Mouse (Mus musculus) thymus, postnatal 4 days (tissue): ENCODE data around the gene Tdg.
"Not testable (repeated sequence)": the region's sequence is repeated elsewhere in the genome, so short reads cannot be mapped to it uniquely, and the experiment has no call there.

Source experiments
- DNase-seq: peaks from one replicate; pipeline ENCODE4 v3.0.0; 2021

Tdg gene

DNA sequence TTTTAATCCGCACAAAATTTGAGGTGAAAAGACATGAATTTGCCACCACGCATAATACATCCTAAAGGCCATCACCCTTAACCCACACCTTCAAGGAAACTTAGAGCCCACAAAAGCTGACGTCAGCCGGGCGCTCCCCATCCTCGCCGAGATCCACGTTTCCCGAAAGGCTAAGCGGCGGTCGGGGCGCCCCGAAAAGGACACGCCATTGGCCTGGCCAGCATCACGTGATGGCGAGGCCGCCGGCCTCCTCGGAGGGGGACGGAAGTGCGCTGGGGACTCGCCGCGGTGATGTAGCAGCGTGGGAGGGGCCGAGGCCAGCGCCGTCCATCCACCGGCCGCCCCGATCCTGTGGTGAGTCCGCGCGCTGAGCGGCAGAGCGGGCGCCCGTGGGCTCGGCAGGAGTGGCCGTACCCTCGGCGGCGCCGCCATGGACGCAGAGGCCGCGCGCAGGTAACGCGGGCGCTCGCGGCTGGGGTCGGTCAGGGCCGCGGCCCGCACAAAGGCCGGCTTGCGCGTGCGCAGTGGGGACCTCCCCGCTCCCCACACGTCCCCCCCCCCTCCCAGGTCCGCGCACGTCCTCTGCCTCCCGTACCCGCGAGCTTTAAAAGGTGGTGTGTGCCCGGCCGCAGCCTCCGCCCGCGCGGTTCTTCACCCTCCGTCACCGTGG is at the start of gene Tdg:
TSS of gene Tdg (plus strand) at position 243 of the 670 bp plus-strand sequence.
- DNase-seq: peak; percentile 89

DNA sequence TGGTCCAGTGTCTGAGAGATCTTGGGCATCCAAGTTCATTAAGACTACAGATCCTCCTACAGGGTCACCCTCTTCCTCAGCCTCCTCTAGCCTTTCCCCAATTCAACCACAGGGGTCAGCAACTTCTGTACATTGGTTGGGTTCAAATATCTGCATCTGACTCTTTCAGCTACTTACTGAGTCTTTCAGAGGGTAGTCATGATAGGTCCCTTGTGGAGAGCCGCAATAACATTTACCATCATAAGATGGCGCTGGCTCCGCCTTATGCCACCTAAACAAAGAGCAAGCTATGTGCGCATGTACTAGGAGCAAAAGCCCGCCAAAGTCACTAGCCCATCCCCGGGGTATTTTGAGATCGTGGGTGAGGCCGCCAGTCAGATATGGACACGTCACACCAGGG is 40.0 kb upstream of the Tdg start:
- not testable (repeated sequence) for DNase-seq

DNA sequence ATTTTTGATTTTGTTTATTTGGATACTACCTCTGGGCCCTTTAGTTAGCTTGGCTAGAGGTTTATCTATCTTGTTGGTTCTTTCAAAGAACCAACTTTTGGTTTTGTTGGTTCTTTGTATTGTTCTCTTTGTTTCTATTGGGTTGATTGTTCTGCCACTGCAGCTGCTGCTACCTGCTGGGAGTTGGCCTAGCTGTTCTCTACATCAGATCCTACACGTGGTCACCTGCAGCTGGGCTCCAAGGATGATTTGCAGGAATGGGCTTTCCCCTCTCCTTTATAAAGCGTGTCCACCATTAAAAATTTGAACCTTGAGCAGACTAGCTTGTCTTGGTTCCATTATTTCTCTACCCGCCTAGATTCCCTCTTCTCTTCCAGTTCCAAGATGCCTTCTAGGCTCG is 35.2 kb upstream of the Tdg start:
- not testable (repeated sequence) for DNase-seq

DNA sequence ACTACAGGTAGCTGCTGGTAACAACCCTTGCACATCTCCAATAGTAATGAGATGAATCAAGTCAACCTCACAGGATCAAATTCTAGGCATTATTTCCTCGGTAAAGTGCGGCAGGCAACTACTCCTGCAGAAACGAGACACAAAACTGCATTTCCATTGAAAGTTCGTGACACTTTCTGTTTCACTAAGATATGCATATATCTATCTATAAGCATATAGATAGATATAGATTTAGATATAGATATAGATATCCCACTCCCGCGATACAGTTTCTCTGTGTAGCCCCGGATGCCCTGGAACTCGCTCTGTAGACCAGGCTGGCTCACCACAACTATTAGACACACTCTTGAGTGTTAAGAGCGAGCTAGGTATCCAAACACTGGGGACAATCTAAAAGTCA is 7.4 kb upstream of the Tdg start:
- no peak for DNase-seq

DNA sequence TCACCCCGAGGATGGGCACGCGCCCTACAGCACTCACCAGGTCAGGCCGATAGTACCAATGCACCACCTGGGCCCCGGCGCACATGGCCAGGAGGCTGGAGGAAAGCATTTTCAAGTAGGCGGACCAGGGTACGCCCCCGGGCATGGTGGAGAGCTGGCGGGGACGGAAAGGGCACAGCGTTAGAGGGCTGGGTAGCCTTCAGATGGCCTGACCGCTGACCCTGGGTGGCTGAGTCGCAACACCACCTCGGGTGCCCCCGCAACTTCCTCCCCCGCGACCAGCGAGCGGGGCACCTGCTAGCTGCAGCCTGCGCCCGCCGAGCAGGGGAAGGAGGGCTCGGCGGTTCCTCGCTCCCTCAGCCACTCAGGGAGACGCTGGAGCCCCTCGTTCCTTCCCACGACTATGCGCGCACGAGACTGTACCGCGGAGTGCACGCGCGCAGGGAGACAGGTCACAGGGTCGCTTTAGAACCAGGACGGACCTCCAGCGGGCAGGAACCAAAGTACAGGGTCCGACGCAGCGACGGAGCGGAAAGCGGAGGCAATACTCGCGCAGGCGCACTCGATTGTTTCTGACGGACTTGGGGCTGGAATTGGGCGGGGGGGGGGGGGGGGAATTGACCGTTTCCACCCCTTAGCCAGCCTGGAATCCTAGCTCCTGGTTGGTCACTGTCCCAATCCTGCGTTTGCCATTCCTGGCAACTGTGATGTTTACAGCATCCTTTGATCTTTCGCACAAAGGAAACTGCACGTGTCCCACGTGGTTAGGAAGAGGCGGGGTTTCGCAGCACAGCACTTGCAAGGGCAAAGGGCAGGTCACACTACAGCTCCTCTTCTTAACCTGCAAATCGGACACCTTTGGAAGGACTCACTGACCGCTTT is 6.7 kb upstream of the Tdg start, which contains the start of gene 1190007I07Rik:
TSS of gene 1190007I07Rik (minus strand) at position 558 of the 882 bp plus-strand sequence.
- DNase-seq: peak; percentile 94

DNA sequence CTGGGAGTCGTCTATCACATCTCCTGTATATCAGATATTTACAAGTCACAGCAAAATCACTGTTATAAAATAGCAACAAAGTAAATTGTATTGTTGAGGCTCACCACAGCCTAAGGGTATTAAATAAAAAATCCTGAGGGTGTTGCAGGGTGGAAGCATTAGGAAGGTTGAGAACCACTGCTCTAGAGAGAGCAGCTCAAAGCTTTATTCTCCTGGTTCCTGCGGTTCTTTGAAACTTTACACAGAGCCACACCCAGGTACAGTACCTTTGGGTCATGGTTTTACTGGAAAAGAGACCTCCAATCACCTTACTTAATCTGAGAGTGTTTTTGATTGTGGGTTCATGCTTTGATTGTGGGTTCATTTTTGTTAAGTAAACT is 6.1 kb upstream of the Tdg start:
- not testable (repeated sequence) for DNase-seq

DNA sequence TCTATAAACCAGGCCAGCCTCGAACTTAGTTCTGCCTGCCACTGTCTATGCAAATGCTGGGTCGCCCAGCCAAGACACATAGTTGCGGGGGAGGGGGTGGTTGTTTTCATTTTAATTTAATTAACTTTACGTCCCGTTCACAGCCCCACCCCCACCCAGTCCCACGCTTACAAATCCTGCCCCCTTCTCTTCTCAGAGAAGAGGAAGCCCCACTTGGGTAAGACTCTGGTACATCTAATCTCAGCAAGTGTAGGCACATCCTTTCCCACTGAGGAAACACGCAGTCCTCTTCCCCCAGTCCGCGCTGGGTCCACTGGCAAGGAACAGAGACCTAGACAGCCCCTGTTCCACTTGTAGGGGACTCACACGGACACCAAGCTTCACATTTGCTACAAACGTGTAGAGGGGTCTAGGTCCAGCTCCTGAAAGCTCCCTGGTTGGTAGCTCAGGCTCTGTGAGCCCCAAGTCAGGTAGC is 480 bp upstream of the Tdg start:
- DNase-seq: peak; percentile 47

DNA sequence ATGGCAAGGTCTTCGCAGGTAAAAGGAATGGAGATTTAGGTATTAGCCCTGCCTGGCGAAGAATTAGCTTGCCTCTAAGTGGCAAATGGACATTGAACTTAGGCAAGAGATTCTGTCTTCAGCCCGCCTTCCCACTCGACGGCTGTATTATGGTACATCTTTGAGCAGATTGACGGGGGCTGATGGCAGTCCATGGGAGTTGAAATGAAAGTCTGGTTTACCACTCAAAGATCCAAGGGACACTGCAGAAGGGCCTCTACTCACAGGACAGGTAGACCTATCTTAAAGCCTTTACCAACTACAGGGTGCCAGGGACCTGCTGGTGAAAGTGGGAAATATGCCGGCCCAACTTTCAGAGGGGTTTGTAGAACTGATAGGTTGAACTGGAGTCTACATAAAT is 869 bp downstream of the Tdg start:
- DNase-seq: no peak

DNA sequence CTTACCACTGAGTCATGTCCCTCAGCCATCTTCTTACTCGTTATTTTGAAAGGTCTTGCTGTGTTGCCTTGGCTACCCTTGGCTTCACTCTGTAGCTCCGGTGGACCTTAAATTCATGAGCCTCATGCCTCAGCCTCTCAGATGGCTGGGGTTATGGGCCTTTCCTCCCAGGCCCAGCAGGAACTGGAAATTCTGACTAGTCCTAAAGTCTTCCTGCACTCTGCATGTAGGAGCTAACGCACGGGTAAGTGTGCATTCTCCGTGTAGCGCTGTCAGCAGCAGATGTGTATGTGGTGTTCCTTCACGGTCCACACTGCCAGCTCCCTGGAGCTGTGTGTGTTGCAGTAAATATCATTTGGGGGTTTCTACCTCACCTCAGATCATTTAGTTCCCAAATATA is 1.5 kb downstream of the Tdg start:
- no peak for DNase-seq

DNA sequence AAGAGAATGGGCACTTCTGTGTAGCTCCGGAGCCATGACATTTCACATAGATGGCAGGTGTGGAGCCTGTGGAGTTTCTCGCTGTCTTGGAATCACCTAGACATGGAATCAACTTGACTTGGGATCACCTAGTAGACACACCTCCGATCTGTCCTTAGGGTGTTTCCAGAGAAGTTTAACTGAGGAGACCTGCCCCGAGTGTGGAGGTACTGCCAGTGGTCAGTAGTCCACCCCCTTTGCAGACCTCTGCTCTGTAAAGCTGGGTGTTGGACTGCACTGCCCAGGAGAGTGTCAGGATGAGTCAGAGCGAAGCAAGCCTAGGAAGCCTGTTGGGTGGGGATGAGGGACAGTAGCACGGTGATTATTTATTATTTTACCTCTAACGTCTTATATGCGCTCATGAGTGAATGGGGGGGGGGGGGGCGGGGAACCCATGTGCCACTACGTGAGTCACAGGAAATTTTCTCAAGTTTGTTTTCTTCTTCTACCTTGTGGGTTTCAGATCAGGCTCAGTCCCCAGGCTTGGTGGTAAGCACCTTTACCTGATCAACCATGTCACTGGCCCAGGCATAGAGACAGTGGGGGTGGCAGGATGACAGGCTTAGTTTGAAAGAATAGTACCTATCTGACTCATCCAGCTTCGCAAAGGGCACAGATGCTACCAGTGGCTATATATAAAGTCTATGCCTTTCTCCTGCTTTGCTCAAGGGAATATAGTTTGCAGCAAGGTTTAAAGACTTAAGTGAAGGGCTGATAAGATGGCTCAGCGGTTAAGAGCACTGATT is 3.1 kb downstream of the Tdg start:
- no peak for DNase-seq

DNA sequence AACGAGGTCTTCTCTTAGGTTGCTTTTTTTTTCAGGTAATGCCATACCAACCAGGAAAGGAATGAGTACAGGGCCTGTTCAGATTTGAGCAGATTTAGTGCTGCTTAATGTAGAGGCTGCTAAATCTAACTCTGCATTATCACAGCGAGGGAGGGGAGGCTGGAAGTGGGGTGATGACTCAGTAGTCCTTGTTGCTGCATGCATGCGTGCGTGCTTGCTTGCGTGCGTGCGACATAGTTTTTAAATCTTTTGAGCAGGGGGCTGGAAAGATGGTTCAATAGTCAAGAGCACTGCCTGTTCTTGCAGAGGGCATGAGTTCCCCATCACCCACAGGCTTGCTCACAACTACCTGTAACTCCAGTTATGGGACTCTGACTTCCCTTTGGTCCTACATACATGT is 4.7 kb downstream of the Tdg start:
- no peak for DNase-seq

DNA sequence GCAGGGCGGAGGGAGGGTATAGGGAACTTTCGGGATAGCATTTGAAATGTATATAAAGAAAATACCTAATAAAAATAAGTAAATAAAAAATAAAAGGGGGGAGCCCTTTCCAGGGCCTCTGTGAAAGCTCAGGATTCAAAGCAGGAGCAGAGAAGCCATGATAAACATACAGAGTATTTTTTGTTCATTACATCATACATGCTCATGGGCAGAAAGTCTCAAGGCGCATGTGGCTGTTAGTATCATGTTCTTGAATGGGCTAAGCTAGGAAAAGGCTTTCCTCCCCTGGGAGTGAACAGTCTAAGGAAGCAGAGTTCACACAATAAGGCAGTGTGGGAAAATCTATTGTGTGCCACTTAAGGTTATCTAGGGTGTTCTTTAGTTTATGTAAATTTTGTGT is 6.7 kb downstream of the Tdg start:
- DNase-seq: no peak

DNA sequence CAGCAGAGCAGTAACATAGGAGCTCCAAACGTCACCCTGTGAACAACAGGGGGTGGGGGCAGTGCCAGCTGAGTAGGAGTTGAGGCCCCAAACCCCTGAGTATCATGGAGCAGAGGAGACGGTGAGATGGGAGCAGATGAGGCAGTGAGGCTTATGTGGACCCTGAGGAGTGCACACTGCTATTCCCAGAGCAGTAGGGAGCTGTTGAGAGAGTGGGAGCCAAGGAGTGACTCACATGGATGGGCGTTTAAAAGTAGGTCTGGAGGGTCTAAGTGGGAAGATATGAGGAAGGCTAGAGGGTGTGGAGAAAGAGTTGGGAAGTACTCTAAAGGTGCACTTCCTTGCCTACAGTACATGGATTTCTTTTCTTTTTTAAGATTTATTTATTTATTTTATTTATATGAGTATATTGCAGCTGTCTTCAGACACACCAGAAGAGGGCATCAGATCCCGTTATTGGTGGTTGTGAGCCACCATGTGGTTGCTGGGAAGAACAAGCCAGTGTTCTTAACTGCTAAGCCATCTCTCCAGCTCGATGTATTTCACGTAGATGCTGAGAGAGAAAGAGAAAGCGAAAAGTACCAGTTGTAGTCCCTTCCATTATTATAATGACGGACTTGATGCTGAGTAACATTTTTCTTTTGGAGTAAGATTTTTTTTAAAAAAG is 9.5 kb downstream of the Tdg start:
- DNase-seq: no peak

DNA sequence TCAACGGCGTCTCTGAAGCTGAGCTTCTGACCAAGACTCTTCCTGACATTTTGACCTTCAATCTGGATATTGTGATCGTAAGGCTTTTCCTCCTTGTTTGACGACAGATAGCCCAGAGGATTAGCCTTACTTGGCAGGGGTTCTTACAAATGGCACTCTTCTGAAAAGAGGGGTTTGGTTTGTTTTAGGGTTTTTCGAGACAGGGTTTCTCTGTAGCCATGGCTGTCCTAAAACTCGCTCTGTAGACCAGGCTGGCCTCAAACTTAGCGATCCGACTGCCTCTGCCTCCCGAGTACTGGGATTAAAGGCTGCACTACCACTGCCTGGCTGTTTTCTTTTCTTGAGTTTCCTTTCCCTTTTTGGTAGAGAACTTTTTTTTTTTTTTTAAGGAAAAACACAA is 11.9 kb downstream of the Tdg start:
- DNase-seq: no peak

DNA sequence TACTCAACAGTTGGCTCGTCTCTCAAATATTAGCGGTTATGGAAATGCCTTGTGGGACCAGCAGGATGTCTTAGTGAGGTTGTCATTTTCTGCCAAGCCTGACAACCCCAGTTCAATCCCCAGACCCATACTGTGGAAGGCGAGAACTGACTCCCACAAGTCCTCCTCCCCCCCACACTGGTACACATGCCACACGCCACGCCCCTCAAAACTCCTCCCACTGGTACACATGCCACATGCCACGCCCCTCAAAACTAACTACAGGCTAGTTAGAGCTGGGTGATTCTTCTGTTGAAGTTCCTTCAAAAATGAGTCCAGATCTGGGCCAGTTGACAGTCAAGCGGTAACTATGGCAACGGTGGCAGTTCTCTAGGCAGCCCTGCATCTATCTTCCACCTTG is 16.5 kb downstream of the Tdg start:
- no peak for DNase-seq

DNA sequence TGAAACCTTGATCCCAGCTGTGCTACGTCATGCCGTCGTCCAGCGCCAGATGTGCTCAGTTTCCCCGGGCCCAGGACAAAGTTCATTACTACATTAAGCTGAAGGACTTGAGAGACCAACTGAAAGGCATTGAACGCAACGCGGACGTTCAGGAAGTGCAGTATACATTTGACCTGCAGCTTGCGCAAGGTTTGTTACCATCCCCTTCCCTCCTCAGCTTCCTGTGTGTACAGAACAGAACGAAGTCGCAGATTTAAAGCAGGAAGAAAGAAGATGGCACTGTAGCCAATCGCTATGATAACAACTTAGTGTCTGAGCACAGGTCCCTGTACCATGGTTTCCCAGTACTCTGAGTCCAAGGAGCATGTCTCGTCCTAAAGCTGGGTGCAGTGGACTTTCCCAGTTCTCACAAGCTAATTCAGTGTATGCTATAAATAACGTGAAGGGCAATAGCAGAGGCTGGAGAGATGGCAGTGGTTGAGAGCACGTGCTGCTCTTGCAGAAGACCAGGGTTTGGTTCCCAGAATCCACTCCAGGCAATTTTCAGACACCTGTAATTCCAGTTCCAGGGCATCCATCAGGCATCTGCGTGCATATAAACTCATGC is 17.7 kb downstream of the Tdg start:
- no peak for DNase-seq

DNA sequence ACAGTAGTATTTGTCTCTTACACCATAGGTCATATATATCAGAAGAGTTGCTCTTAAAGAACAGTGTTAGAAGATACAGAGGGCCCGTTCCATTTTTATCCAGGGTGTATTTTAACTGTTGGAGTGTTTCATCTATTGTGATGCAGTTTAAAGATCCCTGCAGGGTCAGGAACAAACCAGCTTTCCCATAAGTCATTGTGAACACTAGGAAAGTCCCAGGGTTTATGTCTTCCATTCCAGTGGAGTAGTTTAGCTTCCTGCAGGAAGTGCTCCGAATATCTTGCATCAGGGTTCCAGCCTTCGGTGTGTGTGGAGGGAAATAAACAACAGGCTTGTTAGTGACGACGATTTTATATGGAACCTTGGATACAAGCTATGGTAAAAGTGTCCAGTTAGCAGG is 21.6 kb downstream of the Tdg start:
- no peak for DNase-seq

DNA sequence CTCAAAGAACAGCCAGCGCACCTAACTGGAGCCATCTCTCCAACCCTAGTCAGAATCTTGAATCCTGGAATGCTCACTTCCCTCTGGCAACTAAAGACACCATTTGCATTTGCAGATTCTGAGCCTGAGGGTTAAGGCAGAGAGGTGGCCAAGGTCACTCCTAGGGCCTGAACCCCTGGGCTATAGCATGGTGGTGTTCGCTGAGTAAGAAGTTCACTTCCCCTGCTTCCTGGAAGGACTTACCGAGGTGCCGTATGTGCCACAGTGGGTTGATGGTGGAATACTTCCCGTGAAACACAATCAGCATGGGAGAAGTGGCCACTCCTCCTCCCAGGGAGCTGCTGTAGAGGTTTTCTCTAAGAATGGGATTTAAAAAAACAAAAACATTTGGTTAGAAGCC is 23.0 kb downstream of the Tdg start:
- DNase-seq: no peak

DNA sequence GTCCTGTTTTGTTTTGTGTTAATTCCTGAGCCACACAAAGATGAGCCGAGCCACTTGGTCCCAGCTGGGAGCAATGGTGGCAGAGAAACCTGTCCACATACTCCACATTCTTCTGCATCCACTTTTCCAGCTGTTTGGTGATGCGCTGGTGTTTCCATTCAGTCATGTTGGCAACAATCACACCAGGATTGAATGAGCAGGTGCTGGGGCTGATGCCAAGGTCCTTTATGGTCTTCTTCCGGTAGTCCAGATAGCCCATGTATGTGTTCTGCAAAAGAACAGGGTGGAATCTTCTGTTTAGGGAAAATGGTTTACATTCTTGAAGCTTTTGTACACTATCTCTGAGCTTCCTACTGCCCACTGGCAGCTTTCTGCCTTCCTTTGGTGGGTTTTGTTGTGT is 25.0 kb downstream of the Tdg start:
- no peak for DNase-seq

DNA sequence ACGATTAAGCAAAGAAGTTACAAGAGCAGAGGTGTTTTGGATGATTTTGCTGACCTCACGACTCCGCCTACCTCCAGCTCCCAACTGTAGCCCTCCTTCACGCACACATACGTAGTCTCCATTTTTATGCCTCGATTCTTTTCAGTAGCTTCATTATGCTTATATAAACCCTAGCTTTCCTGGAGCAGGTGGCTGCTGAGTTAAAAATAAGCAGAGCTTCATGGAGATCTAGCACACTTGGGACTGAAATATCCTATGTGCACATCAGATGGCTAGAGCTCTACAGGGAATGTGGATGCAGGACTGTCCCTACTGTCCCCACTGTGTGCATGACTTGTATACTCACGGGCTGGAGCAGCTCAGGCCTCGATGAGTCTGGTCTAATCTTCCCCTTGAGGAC is 32.2 kb downstream of the Tdg start:
- DNase-seq: no peak

DNA sequence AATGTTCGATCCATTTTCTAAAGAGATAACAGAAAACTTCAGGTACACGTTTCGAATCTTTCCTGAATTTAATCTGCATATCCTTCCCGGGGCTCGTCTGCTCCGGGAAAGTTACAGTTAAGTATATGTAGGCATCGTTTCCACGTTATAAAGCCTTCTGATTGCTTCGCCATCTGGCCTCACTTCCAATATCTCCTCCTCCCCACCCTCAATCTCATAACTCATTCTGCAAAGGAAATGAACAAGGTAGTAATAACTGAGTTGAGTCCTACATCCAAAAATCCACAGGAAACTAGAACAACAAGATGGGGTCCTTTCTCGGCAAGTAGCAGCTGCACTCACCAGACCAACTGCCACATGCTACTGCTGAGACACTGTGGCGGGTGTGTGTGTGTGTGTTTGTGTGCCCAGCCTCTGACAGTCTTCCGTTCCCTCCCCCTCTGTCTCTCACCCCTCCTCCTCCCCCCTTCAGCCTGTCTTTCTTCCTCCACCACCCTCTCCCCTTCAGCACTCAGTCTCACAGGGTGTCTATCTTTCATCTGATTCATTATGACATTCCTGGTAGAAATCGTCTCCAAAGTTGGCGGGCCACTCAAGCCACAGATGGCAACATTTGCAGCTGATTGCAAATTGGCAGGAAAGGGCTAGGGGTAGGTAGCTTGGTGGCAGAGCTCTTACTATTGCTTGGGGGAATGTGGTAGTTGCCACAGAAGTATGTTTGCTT is 32.8 kb downstream of the Tdg start:
- DNase-seq: peak; percentile 62

DNA sequence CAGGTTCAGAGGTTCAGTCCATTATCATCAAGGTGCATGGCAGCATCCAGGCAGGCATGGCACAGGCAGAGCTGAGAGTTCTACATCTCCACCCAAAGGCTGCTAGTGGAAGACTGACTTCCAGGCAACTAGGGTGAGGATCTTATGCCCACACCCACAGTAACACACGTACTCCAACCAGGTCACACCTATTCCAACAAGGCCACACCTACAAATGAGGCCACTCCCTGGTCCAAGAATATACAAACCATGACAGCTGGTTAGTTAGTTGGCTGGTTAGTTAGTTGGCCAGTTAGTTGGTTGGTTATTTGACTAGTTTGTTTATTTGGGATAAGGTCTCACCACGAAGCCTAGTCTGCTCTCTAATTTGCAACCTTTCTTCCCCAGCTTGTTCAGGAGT is 33.7 kb downstream of the Tdg start:
- no peak for DNase-seq
